Mouse (Mus musculus): ENCODE measurements around the gene Pcgf2. TPM values are rescaled to one million over a fixed set of nuclear protein-coding genes. Genes with fewer than 3 reads are reported as not detected.
"Not testable (repeated sequence)": the region's sequence is repeated elsewhere in the genome, so short reads cannot be mapped to it uniquely, and the experiment has no call there.

Pcgf2 gene
- 0.82 and 1.0 TPM in 2 replicates for total RNA-seq (2017)

DNA sequence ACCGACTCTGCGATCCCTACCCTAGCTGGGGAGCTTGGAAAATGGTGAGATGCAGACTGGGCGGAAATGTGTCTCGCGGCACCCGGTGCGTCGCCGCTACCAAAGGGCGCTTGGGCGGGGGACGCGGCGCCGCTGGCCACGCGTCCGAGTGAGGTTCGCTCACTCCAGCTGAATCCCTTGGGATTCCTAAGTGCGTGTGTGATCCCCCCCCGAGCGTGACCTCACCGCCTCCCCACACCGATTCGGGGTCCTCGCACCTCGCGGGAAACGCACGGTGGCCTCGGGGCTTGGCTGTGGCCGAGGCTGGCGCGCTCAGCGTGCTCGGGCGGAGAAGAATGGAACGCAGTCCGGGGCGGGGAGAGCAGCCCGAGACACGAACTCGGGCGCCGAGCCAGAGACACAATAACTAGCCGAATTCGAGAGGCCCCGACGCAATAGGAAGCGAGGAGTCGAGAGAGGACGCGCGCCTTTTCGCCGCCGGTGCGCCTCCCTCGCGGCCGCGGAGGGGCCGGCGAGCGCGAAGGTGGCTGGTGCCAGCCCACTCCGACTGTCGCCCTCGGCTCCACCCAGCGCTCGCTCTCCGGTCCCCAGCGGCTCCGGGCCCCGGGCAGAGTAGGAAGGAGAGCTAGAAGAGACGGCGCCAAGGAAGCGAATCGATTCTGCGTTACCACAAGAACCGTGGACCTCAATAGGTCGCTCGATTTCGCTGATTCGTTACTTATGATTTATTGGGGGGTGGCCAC is at the start of gene Pcgf2:
TSS of gene Pcgf2 (minus strand) at position 495 of the 743 bp plus-strand sequence.
- no peak for ATAC-seq (replicated peaks; ENCODE audit: low read depth, poor library complexity, severe bottlenecking)

DNA sequence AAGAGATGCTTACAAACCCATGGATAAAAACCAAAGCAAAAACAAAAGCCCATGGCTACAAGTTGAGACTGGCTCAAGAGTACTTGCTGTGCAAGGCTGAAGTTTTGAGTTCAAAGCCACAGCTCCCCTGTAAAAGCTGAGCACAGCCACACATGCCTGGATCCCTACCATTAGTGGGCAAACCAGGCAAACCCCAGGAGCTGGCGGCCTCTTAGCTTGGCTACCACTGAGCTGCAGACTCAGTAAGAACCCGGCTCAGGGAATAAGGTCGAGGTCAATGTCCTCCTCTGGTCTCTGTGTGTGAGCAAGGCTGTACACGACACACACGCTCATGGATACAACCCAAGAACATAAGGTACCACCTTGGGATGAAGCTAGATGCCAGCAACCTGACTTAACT is 48.2 kb upstream of the Pcgf2 start:
- ATAC-seq (replicated peaks; ENCODE audit: low read depth, poor library complexity, severe bottlenecking) = no peak

GRCm38 (mm10) chr11:97747773-97748172 is 47.5 kb upstream of the Pcgf2 start:
- no peak for ATAC-seq (replicated peaks; ENCODE audit: low read depth, poor library complexity, severe bottlenecking)

DNA sequence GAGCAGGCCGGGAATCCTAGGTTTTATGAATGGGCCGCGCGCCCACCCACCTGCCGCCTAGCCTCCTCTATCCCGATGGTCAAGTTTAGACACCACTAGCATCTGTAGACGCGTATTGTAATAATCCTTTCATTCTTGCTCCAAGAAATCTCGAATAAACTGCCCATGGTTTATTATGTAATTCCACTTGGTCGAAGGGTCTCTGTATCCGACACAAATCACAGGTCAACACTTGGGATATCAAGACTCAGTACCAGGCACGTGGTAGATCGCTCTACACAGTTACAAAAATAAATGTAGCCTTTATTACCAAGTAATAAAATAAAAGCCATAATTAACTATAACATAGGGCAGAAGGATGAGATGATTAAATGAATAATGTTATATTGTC is 45.0 kb upstream of the Pcgf2 start:
- no peak for ATAC-seq (replicated peaks; ENCODE audit: low read depth, poor library complexity, severe bottlenecking)

GRCm38 (mm10) chr11:97744718-97745330 is 44.5 kb upstream of the Pcgf2 start:
- peak; percentile 96 for ATAC-seq (replicated peaks; ENCODE audit: low read depth, poor library complexity, severe bottlenecking)

GRCm38 (mm10) chr11:97744063-97744717 is 43.9 kb upstream of the Pcgf2 start, which contains the start of gene Pip4k2b:
Gene Pip4k2b (minus strand): TSS chr11:97744704.
- ATAC-seq (replicated peaks; ENCODE audit: low read depth, poor library complexity, severe bottlenecking) = no peak

DNA sequence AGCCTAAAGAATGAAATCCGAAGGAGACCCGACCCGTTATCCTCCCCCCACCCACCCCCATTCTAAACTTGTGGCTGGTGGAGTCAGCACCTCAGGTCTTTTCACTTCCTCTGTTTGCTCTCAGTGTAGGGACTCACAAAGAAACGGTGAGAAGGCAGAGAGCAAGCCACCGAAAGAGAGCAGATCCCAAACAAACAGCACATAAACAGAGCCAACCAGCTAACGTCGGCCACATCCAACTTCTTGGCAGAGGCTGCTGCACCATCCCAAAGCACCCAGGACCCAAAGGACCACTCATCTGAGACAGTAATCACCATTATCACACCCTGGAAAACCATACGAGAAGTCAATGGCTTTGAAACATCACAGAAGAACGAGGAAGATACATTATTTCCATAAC is 43.1 kb upstream of the Pcgf2 start:
- no peak for ATAC-seq (replicated peaks; ENCODE audit: low read depth, poor library complexity, severe bottlenecking)

DNA sequence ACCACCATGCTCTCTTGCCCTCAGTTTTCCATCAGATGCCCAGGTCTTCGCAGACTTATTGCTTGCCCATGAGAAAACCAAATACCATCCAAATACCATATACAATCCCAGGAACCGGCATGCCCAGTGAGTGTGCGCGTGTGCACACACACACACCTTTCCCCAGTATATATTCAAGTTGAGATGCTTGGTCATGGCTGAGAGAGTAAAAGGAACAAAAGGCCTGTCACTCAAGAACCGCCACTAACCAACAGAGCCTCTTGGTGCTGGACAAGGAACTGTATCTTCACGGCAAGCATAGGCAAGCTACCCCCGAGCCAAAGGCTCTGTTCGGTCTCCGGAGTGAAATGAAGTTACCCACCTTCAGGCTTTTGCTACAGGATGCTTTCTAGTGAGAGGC is 42.3 kb upstream of the Pcgf2 start:
- ATAC-seq (replicated peaks; ENCODE audit: low read depth, poor library complexity, severe bottlenecking) = no peak

- no peak for ATAC-seq (replicated peaks; ENCODE audit: low read depth, poor library complexity, severe bottlenecking)
Observed at GRCm38 (mm10) chr11:97742157-97742556, 41.9 kb upstream of the Pcgf2 start.

GRCm38 (mm10) chr11:97740190-97740589 is 39.9 kb upstream of the Pcgf2 start:
- ATAC-seq (replicated peaks; ENCODE audit: low read depth, poor library complexity, severe bottlenecking) = no peak

GRCm38 (mm10) chr11:97739155-97739554 is 38.9 kb upstream of the Pcgf2 start:
- ATAC-seq (replicated peaks; ENCODE audit: low read depth, poor library complexity, severe bottlenecking) = no peak

- ATAC-seq (replicated peaks; ENCODE audit: low read depth, poor library complexity, severe bottlenecking) = 0 out of 2 replicates have a peak, but pooled peaks have one; percentile 28
Observed at GRCm38 (mm10) chr11:97738703-97739102, 38.4 kb upstream of the Pcgf2 start.

GRCm38 (mm10) chr11:97737600-97737999 is 37.3 kb upstream of the Pcgf2 start:
- ATAC-seq (replicated peaks; ENCODE audit: low read depth, poor library complexity, severe bottlenecking) = no peak

DNA sequence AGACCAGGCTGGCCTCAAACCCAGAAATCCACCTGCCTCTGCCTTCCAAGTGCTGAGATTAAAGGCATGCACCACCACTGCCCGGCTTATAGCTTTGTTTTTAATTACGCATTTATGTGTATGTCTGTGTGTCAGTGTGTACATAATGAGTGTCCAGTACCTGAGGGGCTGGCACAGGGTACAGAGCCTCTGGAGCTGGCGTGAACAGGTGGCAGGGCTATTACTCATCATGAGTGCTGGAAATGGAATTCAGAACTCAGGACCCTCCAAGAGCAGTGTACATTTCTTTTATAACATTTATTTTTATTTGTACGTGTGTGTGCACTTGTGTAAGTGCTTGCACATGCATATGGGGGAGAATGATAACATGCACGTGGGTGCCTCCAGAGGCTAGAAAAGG is 36.3 kb upstream of the Pcgf2 start:
- ATAC-seq (replicated peaks; ENCODE audit: low read depth, poor library complexity, severe bottlenecking) = no peak

DNA sequence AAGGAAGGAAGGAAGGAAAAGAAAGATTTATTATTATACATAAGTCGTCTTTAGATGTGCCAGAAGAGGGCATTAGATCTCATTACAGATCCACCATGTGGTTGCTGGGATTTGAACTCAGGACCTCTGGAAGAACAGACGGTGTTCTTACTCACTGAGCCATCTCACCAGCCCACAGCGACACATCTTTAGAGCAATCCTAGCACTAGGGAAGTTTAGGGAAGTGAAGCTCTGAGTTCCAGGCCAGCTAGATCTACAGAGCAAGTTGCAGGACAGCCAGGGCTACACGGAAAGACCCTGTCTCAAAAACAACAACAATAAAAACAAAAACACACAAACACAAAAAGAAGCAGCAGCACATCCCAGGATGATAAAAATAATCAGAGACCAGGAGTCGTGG is 34.5 kb upstream of the Pcgf2 start:
- not testable (repeated sequence) for ATAC-seq (replicated peaks; ENCODE audit: low read depth, poor library complexity, severe bottlenecking)

DNA sequence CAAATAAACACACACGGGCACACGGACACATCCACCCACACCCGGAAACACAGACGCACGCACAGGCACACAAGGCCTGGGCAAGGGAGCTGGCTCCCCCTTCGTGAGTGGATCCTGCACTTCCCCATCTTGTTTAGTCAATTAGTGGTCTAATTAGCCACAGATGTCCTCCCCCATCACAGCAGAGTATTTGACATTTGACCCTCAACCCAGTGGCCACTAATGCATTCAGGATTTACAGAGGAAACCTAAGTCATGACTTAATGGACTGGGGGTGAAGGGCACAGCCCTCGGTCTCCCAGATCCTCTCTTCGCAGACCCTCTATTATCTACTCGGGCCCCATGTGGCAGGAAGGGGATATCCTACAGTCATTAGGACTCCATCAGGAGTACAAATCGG is 33.4 kb upstream of the Pcgf2 start:
- no peak for ATAC-seq (replicated peaks; ENCODE audit: low read depth, poor library complexity, severe bottlenecking)

- peak; percentile 2; the same call in 1 of the 2 replicates for ATAC-seq (replicated peaks; ENCODE audit: low read depth, poor library complexity, severe bottlenecking)
Observed at GRCm38 (mm10) chr11:97728730-97729129, 28.4 kb upstream of the Pcgf2 start.

DNA sequence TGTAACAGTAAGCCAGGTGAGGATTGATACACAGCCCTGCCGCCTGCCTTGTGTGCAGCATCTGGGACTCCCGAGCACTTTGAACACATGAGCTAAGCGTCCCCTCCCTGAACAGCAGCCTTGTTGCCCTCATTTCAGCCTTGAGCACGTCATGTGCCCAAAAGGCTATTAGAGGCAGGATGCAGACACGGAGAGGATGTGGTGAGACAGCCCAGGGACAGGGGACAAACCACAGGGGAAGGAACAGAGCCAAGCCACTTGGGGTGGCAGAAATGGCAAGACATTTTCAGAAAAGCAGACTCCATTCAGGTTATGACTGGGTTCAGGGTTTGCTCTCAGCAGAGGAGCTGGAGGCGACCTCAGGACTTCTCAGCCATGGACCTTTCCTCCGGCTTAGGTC is 28.0 kb upstream of the Pcgf2 start:
- ATAC-seq (replicated peaks; ENCODE audit: low read depth, poor library complexity, severe bottlenecking) = peak; percentile 93

GRCm38 (mm10) chr11:97723709-97724108 is 23.4 kb upstream of the Pcgf2 start:
- peak; percentile 39 for ATAC-seq (replicated peaks; ENCODE audit: low read depth, poor library complexity, severe bottlenecking)

DNA sequence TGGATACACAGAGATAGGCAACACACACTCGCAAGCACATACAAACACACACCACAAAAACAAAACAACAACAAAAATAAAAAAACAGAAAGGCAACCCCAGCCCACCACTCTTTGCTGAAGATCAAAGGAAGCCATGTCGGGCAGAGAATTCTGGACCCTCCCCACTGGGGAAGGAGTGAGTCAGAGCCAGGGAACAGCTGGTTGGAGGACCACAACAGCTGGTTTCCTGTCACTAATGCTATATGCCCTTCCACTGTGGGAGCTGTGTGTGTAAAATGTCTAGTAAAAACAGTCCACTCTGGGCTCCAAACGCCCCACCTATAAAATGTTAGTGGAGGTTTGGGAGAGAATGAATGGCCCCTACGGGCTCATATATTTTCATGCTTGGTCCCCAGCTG is 21.0 kb upstream of the Pcgf2 start:
- ATAC-seq (replicated peaks; ENCODE audit: low read depth, poor library complexity, severe bottlenecking) = no peak

DNA sequence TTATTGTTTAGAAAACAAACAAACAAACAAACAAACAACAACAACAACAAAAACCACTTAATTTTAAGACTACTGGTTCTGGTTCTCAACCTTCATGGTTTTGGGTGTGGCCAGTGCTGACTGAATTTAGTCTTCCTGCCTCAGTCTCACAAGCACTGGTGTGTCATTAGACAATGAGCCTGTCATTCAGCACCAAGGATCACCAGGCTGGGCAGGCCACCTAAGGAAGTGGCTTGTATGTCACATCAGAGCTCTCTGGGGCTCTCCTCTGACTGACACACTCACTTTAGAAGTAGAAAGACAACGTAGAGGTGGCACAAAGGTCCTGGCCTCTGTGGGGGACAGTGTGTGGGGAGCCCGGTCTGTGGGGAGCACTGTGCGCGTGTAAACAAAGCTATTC is 18.7 kb upstream of the Pcgf2 start:
- ATAC-seq (replicated peaks; ENCODE audit: low read depth, poor library complexity, severe bottlenecking) = no peak

Data from common myeloid progenitor, adult 5-6 weeks (primary cell).